Mouse (Mus musculus) fibroblast of lung, adult 2 months (primary cell): Measurements from ENCODE around the gene Vmn1r204.
"Not testable (repeated sequence)": the region's sequence is repeated elsewhere in the genome, so short reads cannot be mapped to it uniquely, and the experiment has no call there.

Experiments used
- DNase-seq: peaks from one replicate; pipeline ENCODE4 v3.0.0-alpha.2; 2011; ENCODE audit warnings: low read depth

Vmn1r204 gene

DNA sequence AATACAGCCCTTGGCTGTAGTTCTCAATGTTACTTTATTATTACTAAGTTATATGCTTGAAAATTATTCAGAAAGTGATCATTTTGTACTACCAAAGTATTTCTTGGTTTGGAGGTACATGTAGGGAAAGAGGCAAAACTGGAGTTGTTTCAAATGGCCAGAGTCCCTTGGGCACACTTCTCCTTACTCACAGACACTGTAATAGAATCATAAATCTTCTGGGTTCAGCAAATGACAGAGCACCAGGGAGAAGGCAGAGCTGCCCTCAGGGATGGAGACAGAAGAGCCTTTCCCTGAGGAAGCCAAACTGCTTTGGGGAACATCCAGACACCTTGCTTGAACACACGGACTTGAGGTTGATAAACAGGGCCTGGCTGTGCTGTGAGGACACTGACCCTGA lies at the start of gene Vmn1r204:
Gene Vmn1r204 (plus strand): TSS at position 301 of the 400 bp plus-strand sequence.
- DNase-seq, result not testable (repeated sequence)

DNA sequence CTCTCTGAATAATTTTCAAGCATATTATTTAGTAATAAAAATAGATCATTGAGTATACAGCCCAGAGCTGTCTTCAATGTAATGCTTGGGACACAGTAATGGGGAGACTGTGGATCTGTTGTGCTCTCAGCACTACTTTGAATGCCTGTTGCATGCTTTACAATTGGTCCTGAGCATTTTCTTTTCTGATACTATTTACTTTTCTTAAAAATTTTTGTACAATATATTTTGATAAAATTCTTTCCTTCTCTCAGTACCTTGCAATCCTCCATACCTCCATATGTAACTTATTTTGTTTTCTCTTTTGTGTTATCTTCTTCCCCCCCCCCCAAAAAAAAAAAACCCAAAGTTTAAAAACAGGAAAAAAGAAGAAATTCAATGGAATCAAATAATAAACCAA lies 47.7 kb upstream of the Vmn1r204 start, which contains the start of gene Vmn1r202:
Gene Vmn1r202 (minus strand): TSS at position 101 of the 400 bp plus-strand sequence.
- no peak for DNase-seq

DNA sequence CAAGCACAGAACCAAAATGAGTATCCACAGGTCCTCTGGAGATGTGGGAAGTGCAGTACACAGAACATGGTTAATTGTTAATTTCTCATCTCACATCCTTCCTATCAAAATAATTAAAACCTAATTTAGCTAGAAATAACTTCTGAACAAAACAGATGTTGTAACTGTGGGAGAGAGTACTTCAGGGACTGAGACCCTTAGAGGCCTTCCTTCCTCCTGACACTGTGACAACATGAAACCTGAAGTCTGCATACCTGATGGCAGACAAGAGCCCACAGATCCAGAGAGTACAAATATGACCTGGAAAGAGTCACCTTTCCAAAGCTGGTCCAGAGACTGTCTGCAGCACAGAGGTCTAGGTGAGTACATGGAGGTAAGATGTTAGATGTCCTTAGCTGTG lies 35.2 kb upstream of the Vmn1r204 start, which contains the start of gene Vmn1r203:
Gene Vmn1r203 (plus strand): TSS at position 301 of the 400 bp plus-strand sequence.
- DNase-seq, result no peak

DNA sequence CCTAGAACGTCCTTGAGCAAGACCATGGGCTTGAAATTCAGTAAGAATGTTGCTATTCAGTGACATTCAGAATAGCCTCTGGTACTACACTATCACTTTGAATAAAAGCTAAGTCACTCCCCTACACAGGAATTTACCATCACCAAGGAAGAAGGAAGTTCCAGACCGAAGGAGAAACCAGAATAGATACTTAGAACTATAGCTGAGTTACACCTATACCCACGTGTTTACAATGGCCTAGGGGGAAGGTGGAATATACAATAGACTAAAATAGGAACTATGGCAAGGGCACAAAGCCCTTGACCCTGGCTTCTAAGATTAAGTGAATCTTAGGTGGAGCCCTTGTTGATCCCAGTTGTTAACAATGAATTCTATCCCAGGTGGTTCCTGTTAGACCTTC lies 21.9 kb downstream of the Vmn1r204 start:
- DNase-seq, result not testable (repeated sequence)

DNA sequence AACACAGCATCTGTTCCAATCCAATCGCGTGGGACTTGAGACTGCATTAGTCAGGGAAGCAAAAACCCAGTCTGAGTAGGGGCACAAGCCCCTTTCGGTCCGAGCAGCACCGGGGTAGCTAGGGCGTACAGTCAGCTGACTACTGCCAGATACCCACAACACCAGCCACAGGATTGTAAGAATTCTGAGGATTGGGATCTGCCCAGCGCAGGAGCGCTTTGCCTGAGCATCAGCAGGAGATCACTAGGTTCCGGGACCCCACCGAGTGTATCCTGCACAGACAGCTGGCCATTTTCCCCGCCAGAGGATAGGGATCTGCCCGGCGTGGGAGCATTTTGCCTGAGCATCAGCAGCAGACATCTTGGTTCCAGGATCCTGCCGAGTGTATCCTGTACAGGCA lies 30.3 kb downstream of the Vmn1r204 start:
- DNase-seq, result not testable (repeated sequence)

DNA sequence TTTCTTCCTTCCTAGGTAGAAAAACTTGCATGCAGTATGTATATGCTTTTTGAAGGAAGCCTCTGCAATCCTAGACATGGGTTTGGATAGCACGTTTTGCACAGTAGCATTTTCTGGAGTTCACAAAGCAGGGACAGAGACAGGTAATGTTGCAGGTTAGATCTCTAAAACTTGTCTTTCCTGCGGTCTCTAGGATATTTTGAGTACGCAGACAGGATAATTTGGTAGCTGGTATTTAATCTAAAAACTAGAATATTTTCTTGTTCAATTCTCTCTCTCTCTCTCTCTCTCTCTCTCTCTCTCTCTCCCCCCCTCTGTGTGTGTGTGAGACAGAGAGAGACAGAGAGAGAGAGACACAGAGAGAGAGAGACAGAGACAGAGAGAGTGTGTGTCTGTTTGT lies 39.9 kb downstream of the Vmn1r204 start, which contains the start of gene Vmn1r205:
Gene Vmn1r205 (minus strand): TSS at position 101 of the 400 bp plus-strand sequence.
- DNase-seq, result no peak
